Mouse (Mus musculus) megakaryocyte progenitor cell, adult 5-6 weeks (primary cell): Measurements from ENCODE around the gene Sult1a1. TPM values are rescaled to one million over a fixed set of nuclear protein-coding genes. Genes with fewer than 3 reads are reported as not detected.

ENCODE experiments used
- ATAC-seq: replicated peaks from 2 replicates; pipeline ENCODE4 v1.8.0; 2016; ENCODE audit warnings: mild to moderate bottlenecking, moderate TSS enrichment, inconsistent platforms; ENCODE audit not compliant: poor library complexity
- total RNA-seq, 2 experiments: library from RNA; stranded (forward) in 1 of 2; stranded (reverse) in 1 of 2; fragments of 157-497, 149-512 nt in 1 of 2; fragments of 200-1000 nt in 1 of 2; gene quantifications; 2 replicates each; pipeline versions ENCODE4 v1.2.3 to v1.2.4; 2015 to 2017

Gene Sult1a1
- total RNA-seq, 2 experiments from 2014 or later, result 3.2 to 3.6 TPM

GRCm38 (mm10) chr7:126628111-126628510, 48.1 kb downstream of the Sult1a1 start:
- no peak for ATAC-seq

- ATAC-seq, result no peak
Measured at GRCm38 (mm10) chr7:126625807-126626600, 50.2 kb downstream of the Sult1a1 start.

GRCm38 (mm10) chr7:126625369-126625768, 50.9 kb downstream of the Sult1a1 start:
- ATAC-seq, result peak; percentile 55

- ATAC-seq, result no peak
Measured at GRCm38 (mm10) chr7:126624774-126625173, 51.5 kb downstream of the Sult1a1 start.

GRCm38 (mm10) chr7:126623381-126623780, 52.9 kb downstream of the Sult1a1 start:
- peak; percentile 45; the same call in 1 of the 2 replicates for ATAC-seq

Other genes with a start within 250 kb of the Sult1a1 start
- gene Rabep2, start 247.7 kb downstream of the Sult1a1 start, total RNA-seq (2015), result 4.0 and 4.9 TPM in 2 replicates
- gene Rabep2, start 247.7 kb downstream of the Sult1a1 start, total RNA-seq (2017), result 12.9 and 19.5 TPM in 2 replicates
- gene Atp2a1, start 213.3 kb downstream of the Sult1a1 start, total RNA-seq (2015), result not detected in 2 replicates
- not detected in 2 replicates for gene Atp2a1, start 213.3 kb downstream of the Sult1a1 start, total RNA-seq (2017)
- gene Sh2b1, start 201.0 kb downstream of the Sult1a1 start, total RNA-seq (2015), result 33.4 and 36.3 TPM in 2 replicates
- gene Sh2b1, start 201.0 kb downstream of the Sult1a1 start, total RNA-seq (2017), result 19.3 and 20.1 TPM in 2 replicates
- 89.9 and 97.9 TPM in 2 replicates for gene Tufm, start 189.1 kb downstream of the Sult1a1 start, total RNA-seq (2015)
- gene Tufm, start 189.1 kb downstream of the Sult1a1 start, total RNA-seq (2017), result 85.6 and 89.2 TPM in 2 replicates
- gene Atxn2l, start 173.0 kb downstream of the Sult1a1 start, total RNA-seq (2015), result 86.9 and 88.6 TPM in 2 replicates
- gene Atxn2l, start 173.0 kb downstream of the Sult1a1 start, total RNA-seq (2017), result 29.0 and 29.5 TPM in 2 replicates
- 198 and 210 TPM in 2 replicates for gene Eif3c, start 110.0 kb downstream of the Sult1a1 start, total RNA-seq (2015)
- 226 and 261 TPM in 2 replicates for gene Eif3c, start 110.0 kb downstream of the Sult1a1 start, total RNA-seq (2017)
- gene Apobr, start 91.5 kb downstream of the Sult1a1 start, total RNA-seq (2015), result 1.1 and 1.9 TPM in 2 replicates
- gene Apobr, start 91.5 kb downstream of the Sult1a1 start, total RNA-seq (2017), result 4.2 and 4.9 TPM in 2 replicates
- gene Cln3, start 90.6 kb downstream of the Sult1a1 start, total RNA-seq (2015), result 33.0 and 36.3 TPM in 2 replicates
- 9.2 and 19.9 TPM in 2 replicates for gene Cln3, start 90.6 kb downstream of the Sult1a1 start, total RNA-seq (2017)
- gene Il27, start 81.5 kb downstream of the Sult1a1 start, total RNA-seq (2015), result 0.81 TPM in 1 of 2 replicates, not detected in the other
- gene Il27, start 81.5 kb downstream of the Sult1a1 start, total RNA-seq (2017), result 0.29 and 1.1 TPM in 2 replicates
- 0.17 and 1.6 TPM in 2 replicates for gene Nupr1, start 45.6 kb downstream of the Sult1a1 start, total RNA-seq (2015)
- 0.92 and 1.3 TPM in 2 replicates for gene Nupr1, start 45.6 kb downstream of the Sult1a1 start, total RNA-seq (2017)
- 65.7 and 74.6 TPM in 2 replicates for gene Sgf29, start 27.1 kb downstream of the Sult1a1 start, total RNA-seq (2015)
- 40.1 and 52.5 TPM in 2 replicates for gene Sgf29, start 27.1 kb downstream of the Sult1a1 start, total RNA-seq (2017)
- 89.8 and 95.2 TPM in 2 replicates for gene Bola2, start 19.0 kb upstream of the Sult1a1 start, total RNA-seq (2015)
- 168 and 218 TPM in 2 replicates for gene Bola2, start 19.0 kb upstream of the Sult1a1 start, total RNA-seq (2017)
- 4.2 and 4.8 TPM in 2 replicates for gene Slx1b, start 19.4 kb upstream of the Sult1a1 start, total RNA-seq (2015)
- gene Slx1b, start 19.4 kb upstream of the Sult1a1 start, total RNA-seq (2017), result 4.6 and 4.7 TPM in 2 replicates
- 259 and 365 TPM in 2 replicates for gene Coro1a, start 31.4 kb upstream of the Sult1a1 start, total RNA-seq (2015)
- 366 and 525 TPM in 2 replicates for gene Coro1a, start 31.4 kb upstream of the Sult1a1 start, total RNA-seq (2017)
- 86.5 and 106 TPM in 2 replicates for gene Mapk3, start 83.2 kb upstream of the Sult1a1 start, total RNA-seq (2015)
- gene Mapk3, start 83.2 kb upstream of the Sult1a1 start, total RNA-seq (2017), result 36.0 and 41.3 TPM in 2 replicates
- 8.4 and 13.3 TPM in 2 replicates for gene Gdpd3, start 89.9 kb upstream of the Sult1a1 start, total RNA-seq (2015)
- gene Gdpd3, start 89.9 kb upstream of the Sult1a1 start, total RNA-seq (2017), result 7.1 and 7.7 TPM in 2 replicates
- 25.4 and 32.4 TPM in 2 replicates for gene Ypel3, start 100.5 kb upstream of the Sult1a1 start, total RNA-seq (2015)
- 11.8 and 15.1 TPM in 2 replicates for gene Ypel3, start 100.5 kb upstream of the Sult1a1 start, total RNA-seq (2017)
- 0.34 and 0.42 TPM in 2 replicates for gene Tbx6, start 105.1 kb upstream of the Sult1a1 start, total RNA-seq (2015)
- 0.14 TPM in 1 of 2 replicates, not detected in the other for gene Tbx6, start 105.1 kb upstream of the Sult1a1 start, total RNA-seq (2017)
- gene Ppp4c, start 116.1 kb upstream of the Sult1a1 start, total RNA-seq (2015), result 209 and 216 TPM in 2 replicates
- gene Ppp4c, start 116.1 kb upstream of the Sult1a1 start, total RNA-seq (2017), result 113 and 131 TPM in 2 replicates
- not detected in 2 replicates for gene Fam57b, start 121.2 kb upstream of the Sult1a1 start, total RNA-seq (2015)
- not detected in 2 replicates for gene Fam57b, start 121.2 kb upstream of the Sult1a1 start, total RNA-seq (2017)
- gene 4930451I11Rik, start 155.2 kb upstream of the Sult1a1 start, total RNA-seq (2015), result not detected in 2 replicates
- gene 4930451I11Rik, start 155.2 kb upstream of the Sult1a1 start, total RNA-seq (2017), result not detected in 2 replicates
- gene Doc2a, start 171.0 kb upstream of the Sult1a1 start, total RNA-seq (2015), result not detected in 2 replicates
- 0.07 TPM in 1 of 2 replicates, not detected in the other for gene Doc2a, start 171.0 kb upstream of the Sult1a1 start, total RNA-seq (2017)
- 21.8 and 27.5 TPM in 2 replicates for gene Hirip3, start 185.5 kb upstream of the Sult1a1 start, total RNA-seq (2015)
- gene Hirip3, start 185.5 kb upstream of the Sult1a1 start, total RNA-seq (2017), result 215 and 246 TPM in 2 replicates
- gene Ino80e, start 185.9 kb upstream of the Sult1a1 start, total RNA-seq (2015), result 83.1 and 83.9 TPM in 2 replicates
- 36.3 and 38.5 TPM in 2 replicates for gene Ino80e, start 185.9 kb upstream of the Sult1a1 start, total RNA-seq (2017)
- 16.5 and 19.4 TPM in 2 replicates for gene Taok2, start 208.3 kb upstream of the Sult1a1 start, total RNA-seq (2015)
- 30.2 and 32.6 TPM in 2 replicates for gene Taok2, start 208.3 kb upstream of the Sult1a1 start, total RNA-seq (2017)
- gene Tmem219, start 246.5 kb upstream of the Sult1a1 start, total RNA-seq (2015), result 19.1 and 28.8 TPM in 2 replicates
- gene Tmem219, start 246.5 kb upstream of the Sult1a1 start, total RNA-seq (2017), result 19.8 and 36.4 TPM in 2 replicates